Mouse (Mus musculus) left cerebral cortex, adult 11 months (tissue): Measurements from ENCODE around the gene Kmo.

Source experiments
- DNase-seq: peaks from one replicate; pipeline ENCODE4 v3.0.0; 2022; ENCODE audit warnings: low spot score

Gene Kmo

GRCm38 (mm10) chr1:175619814-175620431 is at the start of gene Kmo:
TSS of gene Kmo (plus strand) at chr1:175620381.
- DNase-seq = no peak

- DNase-seq = no peak
Measured at GRCm38 (mm10) chr1:175574129-175574528, 46.1 kb upstream of the Kmo start.

GRCm38 (mm10) chr1:175578425-175579096 is 41.6 kb upstream of the Kmo start:
- DNase-seq = no peak

GRCm38 (mm10) chr1:175579598-175580235 is 40.5 kb upstream of the Kmo start:
- peak; percentile 8 for DNase-seq

- DNase-seq = no peak
Measured at GRCm38 (mm10) chr1:175580346-175580745, 39.8 kb upstream of the Kmo start.

- DNase-seq = no peak
Measured at GRCm38 (mm10) chr1:175582799-175583198, 37.4 kb upstream of the Kmo start.

- no peak for DNase-seq
Measured at GRCm38 (mm10) chr1:175585267-175585666, 34.9 kb upstream of the Kmo start.

GRCm38 (mm10) chr1:175586656-175587055 is 33.5 kb upstream of the Kmo start:
- no peak for DNase-seq

GRCm38 (mm10) chr1:175592832-175593231 is 27.3 kb upstream of the Kmo start:
- no peak for DNase-seq

- no peak for DNase-seq
Measured at GRCm38 (mm10) chr1:175602231-175602630, 17.9 kb upstream of the Kmo start.

GRCm38 (mm10) chr1:175603390-175603789 is 16.8 kb upstream of the Kmo start:
- no peak for DNase-seq

- DNase-seq = no peak
Measured at GRCm38 (mm10) chr1:175607308-175607707, 12.9 kb upstream of the Kmo start.

- DNase-seq = no peak
Measured at GRCm38 (mm10) chr1:175607838-175608585, 12.2 kb upstream of the Kmo start.

GRCm38 (mm10) chr1:175608708-175609107 is 11.5 kb upstream of the Kmo start:
- DNase-seq = no peak

- DNase-seq = no peak
Measured at GRCm38 (mm10) chr1:175614992-175615391, 5.2 kb upstream of the Kmo start.

- no peak for DNase-seq
Measured at GRCm38 (mm10) chr1:175623656-175624055, 3.5 kb downstream of the Kmo start.

- DNase-seq = peak; percentile 96
Measured at GRCm38 (mm10) chr1:175625257-175625879, 5.2 kb downstream of the Kmo start, which contains the start of gene Fh1. TSS of gene Fh1 (minus strand) at chr1:175625635.

- DNase-seq = peak; percentile 22
Measured at GRCm38 (mm10) chr1:175625990-175626692, 6.0 kb downstream of the Kmo start.

- no peak for DNase-seq
Measured at GRCm38 (mm10) chr1:175629248-175629647, 9.1 kb downstream of the Kmo start.

GRCm38 (mm10) chr1:175630345-175630744 is 10.2 kb downstream of the Kmo start:
- no peak for DNase-seq

GRCm38 (mm10) chr1:175631080-175631479 is 10.9 kb downstream of the Kmo start:
- DNase-seq = no peak
